Mouse (Mus musculus) heart, postnatal 10 days (tissue): Measurements from ENCODE around the gene Btbd9. TPM values are rescaled to one million over a fixed set of nuclear protein-coding genes. Genes with fewer than 3 reads are reported as not detected.

Experiments used
- DNase-seq, 2 experiments: peaks; one replicate each; pipeline ENCODE4 v3.0.0; 2021
- intact Hi-C: fragments of 180-260 bp; cut with DNase I; formaldehyde crosslinking; loops from one replicate; pipeline ENCODE4 v1.15.1; 2025
- total RNA-seq, 2 experiments: library from RNA; stranded (reverse); gene quantifications; 2 replicates each; pipeline ENCODE4 v1.2.3; 2021

The Btbd9 gene
- total RNA-seq, 2 experiments from 2014 or later = 30.9 to 34.0 TPM

- intact Hi-C loops = no loop called here
Measured at GRCm38 (mm10) chr17:30364701-30365100, 211.6 kb downstream of the Btbd9 start.

GRCm38 (mm10) chr17:30363365-30363764, 212.9 kb downstream of the Btbd9 start:
- DNase-seq = no peak
- intact Hi-C loops = no loop called here

More at GRCm38 (mm10) chr17:30364701-30365100, 211.6 kb downstream of the Btbd9 start:
- DNase-seq = no peak

GRCm38 (mm10) chr17:30360654-30361053, 215.6 kb downstream of the Btbd9 start:
- intact Hi-C loops = no loop called here
- DNase-seq = no peak

GRCm38 (mm10) chr17:30359392-30359791, 216.9 kb downstream of the Btbd9 start:
- intact Hi-C loops = no loop called here
- DNase-seq = no peak

- intact Hi-C loops = no loop called here
- no peak for DNase-seq
Measured at GRCm38 (mm10) chr17:30355431-30355830, 220.9 kb downstream of the Btbd9 start.

GRCm38 (mm10) chr17:30354381-30354780, 221.9 kb downstream of the Btbd9 start:
- no peak for DNase-seq
- intact Hi-C loops = no loop called here

- intact Hi-C loops = no loop called here
- DNase-seq = no peak
Measured at GRCm38 (mm10) chr17:30348031-30348430, 228.3 kb downstream of the Btbd9 start.

GRCm38 (mm10) chr17:30347101-30347613, 229.1 kb downstream of the Btbd9 start:
- intact Hi-C loops = no loop called here
- DNase-seq = peak in 1 of 2 experiments; percentile 24

- intact Hi-C loops = no loop called here
- DNase-seq = no peak
Measured at GRCm38 (mm10) chr17:30345008-30345407, 231.3 kb downstream of the Btbd9 start.

- peak in 1 of 2 experiments; percentile 23 for DNase-seq
- intact Hi-C loops = no loop called here
Measured at GRCm38 (mm10) chr17:30343701-30344473, 232.4 kb downstream of the Btbd9 start.

- no peak for DNase-seq
- intact Hi-C loops = no loop called here
Measured at GRCm38 (mm10) chr17:30341556-30341955, 234.7 kb downstream of the Btbd9 start.

- intact Hi-C loops = no loop called here
- DNase-seq = no peak
Measured at GRCm38 (mm10) chr17:30340495-30341126, 235.7 kb downstream of the Btbd9 start.

GRCm38 (mm10) chr17:30339317-30339716, 237.0 kb downstream of the Btbd9 start:
- DNase-seq = no peak
- intact Hi-C loops = no loop called here

GRCm38 (mm10) chr17:30336816-30337215, 239.5 kb downstream of the Btbd9 start:
- DNase-seq = no peak
- intact Hi-C loops = no loop called here

GRCm38 (mm10) chr17:30336280-30336679, 240.0 kb downstream of the Btbd9 start:
- no peak for DNase-seq
- intact Hi-C loops = no loop called here

GRCm38 (mm10) chr17:30335746-30336145, 240.5 kb downstream of the Btbd9 start:
- DNase-seq = no peak
- intact Hi-C loops = no loop called here

- DNase-seq = no peak
- intact Hi-C loops = no loop called here
Measured at GRCm38 (mm10) chr17:30334257-30334656, 242.0 kb downstream of the Btbd9 start.

GRCm38 (mm10) chr17:30333136-30333535, 243.2 kb downstream of the Btbd9 start:
- no peak for DNase-seq
- intact Hi-C loops = no loop called here

- DNase-seq = no peak
- intact Hi-C loops = no loop called here
Measured at GRCm38 (mm10) chr17:30331380-30331779, 244.9 kb downstream of the Btbd9 start.

- intact Hi-C loops = no loop called here
Measured at GRCm38 (mm10) chr17:30329531-30329930, 246.8 kb downstream of the Btbd9 start.

GRCm38 (mm10) chr17:30328924-30329323, 247.4 kb downstream of the Btbd9 start:
- DNase-seq = no peak
- intact Hi-C loops = no loop called here

More at GRCm38 (mm10) chr17:30329531-30329930, 246.8 kb downstream of the Btbd9 start:
- DNase-seq = no peak

- DNase-seq = no peak
- intact Hi-C loops = no loop called here
Measured at GRCm38 (mm10) chr17:30326906-30327305, 249.4 kb downstream of the Btbd9 start.
